Mouse (Mus musculus) right cerebral cortex, adult 18-20 months (tissue): ENCODE data around the gene Olfr1404.
"Not testable (repeated sequence)": the region's sequence is repeated elsewhere in the genome, so short reads cannot be mapped to it uniquely, and the experiment has no call there.

Source experiments
- DNase-seq: peaks from one replicate; pipeline ENCODE4 v3.0.0; 2022; ENCODE audit warnings: mixed read lengths

The Olfr1404 gene

GRCm38 (mm10) chr1:173212092-173212491 lies at the start of gene Olfr1404:
Gene Olfr1404, plus strand, starts transcription at chr1:173212392.
- DNase-seq: no peak

- no peak for DNase-seq
Measured at GRCm38 (mm10) chr1:173174154-173174842, 37.9 kb upstream of the Olfr1404 start.

- no peak for DNase-seq
Measured at GRCm38 (mm10) chr1:173190540-173190939, 21.7 kb upstream of the Olfr1404 start, which contains the start of gene Olfr1406. Gene Olfr1406, minus strand, starts transcription at chr1:173190640.

GRCm38 (mm10) chr1:173192059-173192458 lies 20.1 kb upstream of the Olfr1404 start:
- no peak for DNase-seq

GRCm38 (mm10) chr1:173196359-173196758 lies 15.8 kb upstream of the Olfr1404 start:
- no peak for DNase-seq

GRCm38 (mm10) chr1:173197508-173197907 lies 14.7 kb upstream of the Olfr1404 start, which contains the start of gene Olfr218:
Gene Olfr218, plus strand, starts transcription at chr1:173197808.
- no peak for DNase-seq

- no peak for DNase-seq
Measured at GRCm38 (mm10) chr1:173216481-173216880, 4.3 kb downstream of the Olfr1404 start.

- no peak for DNase-seq
Measured at GRCm38 (mm10) chr1:173227081-173227480, 14.9 kb downstream of the Olfr1404 start, which contains the start of gene Fcer1a. Gene Fcer1a, minus strand, starts transcription at chr1:173227214.

- DNase-seq: not testable (repeated sequence)
Measured at GRCm38 (mm10) chr1:173237004-173237403, 24.8 kb downstream of the Olfr1404 start.

GRCm38 (mm10) chr1:173249888-173250287 lies 37.7 kb downstream of the Olfr1404 start:
- DNase-seq: no peak

GRCm38 (mm10) chr1:173265701-173266100 lies 53.5 kb downstream of the Olfr1404 start, which contains the start of gene Olfr418:
Gene Olfr418, plus strand, starts transcription at chr1:173266001.
- no peak for DNase-seq
